Mouse (Mus musculus): ENCODE data around the gene Tmem39a. TPM values are rescaled to one million over a fixed set of nuclear protein-coding genes. Genes with fewer than 3 reads are reported as not detected.

Tmem39a gene
- 30.0 and 76.3 TPM in 2 replicates for total RNA-seq (2017)

- no peak for ATAC-seq (replicated peaks; ENCODE audit: low read depth, poor library complexity, severe bottlenecking)
Measured at GRCm38 (mm10) chr16:38558221-38558748, at the start of gene Tmem39a. Gene Tmem39a (plus strand): TSS chr16:38558698.

GRCm38 (mm10) chr16:38510846-38511245, 47.7 kb upstream of the Tmem39a start:
- no peak for ATAC-seq (replicated peaks; ENCODE audit: low read depth, poor library complexity, severe bottlenecking)

- no peak for ATAC-seq (replicated peaks; ENCODE audit: low read depth, poor library complexity, severe bottlenecking)
Measured at GRCm38 (mm10) chr16:38519140-38519539, 39.4 kb upstream of the Tmem39a start.

GRCm38 (mm10) chr16:38521211-38521987, 37.1 kb upstream of the Tmem39a start:
- ATAC-seq (replicated peaks; ENCODE audit: low read depth, poor library complexity, severe bottlenecking), result no peak

- ATAC-seq (replicated peaks; ENCODE audit: low read depth, poor library complexity, severe bottlenecking), result peak; percentile 98
Measured at GRCm38 (mm10) chr16:38522129-38523084, 36.1 kb upstream of the Tmem39a start, which contains the start of gene Timmdc1. Gene Timmdc1 (minus strand): TSS chr16:38522663.

GRCm38 (mm10) chr16:38526264-38526663, 32.2 kb upstream of the Tmem39a start:
- no peak for ATAC-seq (replicated peaks; ENCODE audit: low read depth, poor library complexity, severe bottlenecking)

- peak; percentile 99 for ATAC-seq (replicated peaks; ENCODE audit: low read depth, poor library complexity, severe bottlenecking)
Measured at GRCm38 (mm10) chr16:38536544-38537146, 21.9 kb upstream of the Tmem39a start.

GRCm38 (mm10) chr16:38538716-38539380, 19.6 kb upstream of the Tmem39a start:
- no peak for ATAC-seq (replicated peaks; ENCODE audit: low read depth, poor library complexity, severe bottlenecking)

GRCm38 (mm10) chr16:38548000-38548399, 10.5 kb upstream of the Tmem39a start:
- ATAC-seq (replicated peaks; ENCODE audit: low read depth, poor library complexity, severe bottlenecking), result no peak

GRCm38 (mm10) chr16:38549479-38550396, 8.8 kb upstream of the Tmem39a start, which contains the start of gene Poglut1:
Gene Poglut1 (minus strand): TSS chr16:38550258.
- peak; percentile 96 for ATAC-seq (replicated peaks; ENCODE audit: low read depth, poor library complexity, severe bottlenecking)

- no peak for ATAC-seq (replicated peaks; ENCODE audit: low read depth, poor library complexity, severe bottlenecking)
Measured at GRCm38 (mm10) chr16:38555988-38556387, 2.5 kb upstream of the Tmem39a start.

GRCm38 (mm10) chr16:38562131-38562967, 3.9 kb downstream of the Tmem39a start:
- ATAC-seq (replicated peaks; ENCODE audit: low read depth, poor library complexity, severe bottlenecking), result peak; percentile 97

- peak; percentile 61 for ATAC-seq (replicated peaks; ENCODE audit: low read depth, poor library complexity, severe bottlenecking)
Measured at GRCm38 (mm10) chr16:38562968-38563327, 4.5 kb downstream of the Tmem39a start.

- no peak for ATAC-seq (replicated peaks; ENCODE audit: low read depth, poor library complexity, severe bottlenecking)
Measured at GRCm38 (mm10) chr16:38563516-38563915, 5.0 kb downstream of the Tmem39a start.

GRCm38 (mm10) chr16:38568192-38568591, 9.7 kb downstream of the Tmem39a start:
- ATAC-seq (replicated peaks; ENCODE audit: low read depth, poor library complexity, severe bottlenecking), result no peak

GRCm38 (mm10) chr16:38571481-38571880, 13.0 kb downstream of the Tmem39a start:
- no peak for ATAC-seq (replicated peaks; ENCODE audit: low read depth, poor library complexity, severe bottlenecking)

- no peak for ATAC-seq (replicated peaks; ENCODE audit: low read depth, poor library complexity, severe bottlenecking)
Measured at GRCm38 (mm10) chr16:38584761-38585160, 26.3 kb downstream of the Tmem39a start.

- peak; percentile 52 for ATAC-seq (replicated peaks; ENCODE audit: low read depth, poor library complexity, severe bottlenecking)
Measured at GRCm38 (mm10) chr16:38585186-38585585, 26.7 kb downstream of the Tmem39a start.

Data from common myeloid progenitor, adult 5-6 weeks (primary cell).